ENCODE assay signal across 9 mouse cellular contexts in genomic region chr19:14635213-14635928, GRCm38 (mm10). TPM values are rescaled to one million over a fixed set of nuclear protein-coding genes. Genes with fewer than 3 reads are reported as not detected.
A peak's percentile ranks its signal among the peaks of the same experiment; 100 is the strongest.
DNase-seq lines count a peak whose midpoint lies in the region; ATAC-seq and TF ChIP-seq lines count a peak whose summit lies in the region.
"Had no signal": no experiment of that assay in that cellular context is flagged by ENCODE, and none has a peak within 500 bp of the region (broad histone marks: within the 10 kb centered on the region; RNA-seq: fewer than 3 reads in every experiment).

No protein-coding gene starts in this region.

- H3K27ac ChIP-seq in heart, embryonic 10.5 days = no peak overlapping the region
- peak overlapping the region; percentile 86 for H3K27ac ChIP-seq in ES-Bruce4 (ENCODE audit: insufficient read depth, low read length)
- no peak overlapping the region for H3K27ac ChIP-seq in embryonic facial prominence, embryonic 13.5 days
- peak overlapping the region; percentile 50; the same call in 1 of the 2 replicates for H3K27ac ChIP-seq in limb, embryonic 10.5 days
- H3K27ac ChIP-seq in forebrain, embryonic 15.5 days (replicated peaks) = no peak overlapping the region
- no peak overlapping the region for H3K27ac ChIP-seq in forebrain, embryonic 13.5 days
- H3K27ac ChIP-seq: limb, embryonic 15.5 days had no signal

- no peaks in the 10 kb centered on the region for H3K9me3 ChIP-seq in heart, embryonic 10.5 days
- H3K9me3 ChIP-seq in ES-Bruce4 (replicated peaks; ENCODE audit: control insufficient read depth, insufficient read depth, low read length, poor library complexity, severe bottlenecking) = peaks cover 12% of the 10 kb centered on the region
- H3K9me3 ChIP-seq in embryonic facial prominence, embryonic 13.5 days = no peaks in the 10 kb centered on the region
- H3K9me3 ChIP-seq in limb, embryonic 10.5 days (replicated peaks) = no peaks in the 10 kb centered on the region
- no peaks in the 10 kb centered on the region for H3K9me3 ChIP-seq in forebrain, embryonic 15.5 days
- H3K9me3 ChIP-seq in forebrain, embryonic 13.5 days (replicated peaks) = 0 out of 2 replicates have a peak, but pooled peaks cover 5% of the 10 kb centered on the region
- H3K9me3 ChIP-seq: limb, embryonic 15.5 days had no signal

- no peak for TF ChIP-seq POLR2A in ES-Bruce4 (IDR thresholded peaks at IDR 0.05; ENCODE audit: insufficient read depth, low read length)

- TF ChIP-seq EP300 in ES-Bruce4 (IDR thresholded peaks at IDR 0.05; ENCODE audit: insufficient read depth, low read depth, low read length) = peak; percentile 94

- H3K36me3 ChIP-seq in heart, embryonic 10.5 days = no peaks in the 10 kb centered on the region
- no peaks in the 10 kb centered on the region for H3K36me3 ChIP-seq in ES-Bruce4 (ENCODE audit: control insufficient read depth, insufficient read depth, low read length, poor library complexity, severe bottlenecking)
- no peaks in the 10 kb centered on the region for H3K36me3 ChIP-seq in embryonic facial prominence, embryonic 13.5 days
- no peaks in the 10 kb centered on the region for H3K36me3 ChIP-seq in limb, embryonic 10.5 days
- no peaks in the 10 kb centered on the region for H3K36me3 ChIP-seq in forebrain, embryonic 15.5 days
- no peaks in the 10 kb centered on the region for H3K36me3 ChIP-seq in forebrain, embryonic 13.5 days (ENCODE audit: poor library complexity, severe bottlenecking)
- H3K36me3 ChIP-seq: limb, embryonic 15.5 days had no signal

- 33% methylated on average over 10 of the region's 10 CpGs for WGBS in heart, embryonic 10.5 days
- WGBS in embryonic facial prominence, embryonic 13.5 days = 30% methylated on average over 10 of the region's 10 CpGs
- WGBS in limb, embryonic 10.5 days = 27% methylated on average over 10 of the region's 10 CpGs
- 47% methylated on average over 10 of the region's 10 CpGs for WGBS in forebrain, embryonic 15.5 days
- WGBS in forebrain, embryonic 13.5 days = 42% methylated on average over 10 of the region's 10 CpGs

- H3K4me2 ChIP-seq in embryonic facial prominence, embryonic 13.5 days = peak overlapping the region; percentile 23; the same call in 1 of the 2 replicates
- no peak overlapping the region for H3K4me2 ChIP-seq in forebrain, embryonic 15.5 days (replicated peaks)
- no peak overlapping the region for H3K4me2 ChIP-seq in forebrain, embryonic 13.5 days
- H3K4me2 ChIP-seq: limb, embryonic 15.5 days had no signal

- H3K4me3 ChIP-seq in heart, embryonic 10.5 days = no peak overlapping the region
- H3K4me3 ChIP-seq in ES-Bruce4 (ENCODE audit: low read depth, low read length) = no peak overlapping the region
- H3K4me3 ChIP-seq in embryonic facial prominence, embryonic 13.5 days = no peak overlapping the region
- H3K4me3 ChIP-seq in limb, embryonic 10.5 days = no peak overlapping the region
- H3K4me3 ChIP-seq in forebrain, embryonic 15.5 days = no peak overlapping the region
- H3K4me3 ChIP-seq in forebrain, embryonic 13.5 days = no peak overlapping the region
- H3K4me3 ChIP-seq: limb, embryonic 15.5 days had no signal

- no peaks in the 10 kb centered on the region for H3K27me3 ChIP-seq in heart, embryonic 10.5 days (ENCODE audit: insufficient read depth, poor library complexity, severe bottlenecking)
- no peaks in the 10 kb centered on the region for H3K27me3 ChIP-seq in ES-Bruce4 (ENCODE audit: control insufficient read depth, insufficient read depth, low read length, poor library complexity, severe bottlenecking)
- H3K27me3 ChIP-seq in embryonic facial prominence, embryonic 13.5 days = peaks cover 8% of the 10 kb centered on the region; the same call in 1 of the 2 replicates
- 0 out of 2 replicates have a peak, but pooled peaks cover 4% of the 10 kb centered on the region for H3K27me3 ChIP-seq in limb, embryonic 10.5 days (ENCODE audit: low read depth, poor library complexity, severe bottlenecking)
- 0 out of 2 replicates have a peak, but pooled peaks cover 2% of the 10 kb centered on the region for H3K27me3 ChIP-seq in forebrain, embryonic 15.5 days
- no peaks in the 10 kb centered on the region for H3K27me3 ChIP-seq in forebrain, embryonic 13.5 days
- H3K27me3 ChIP-seq: limb, embryonic 15.5 days had no signal

- ATAC-seq in embryonic facial prominence, embryonic 13.5 days (ENCODE audit: insufficient number of reproducible peaks, insufficient read depth, low FRiP score, low TSS enrichment, low read depth) = no peak
- ATAC-seq in forebrain, embryonic 15.5 days (replicated peaks) = no peak
- ATAC-seq in forebrain, embryonic 13.5 days = no peak

- no peak for TF ChIP-seq CTCF in ES-Bruce4 (IDR thresholded peaks at IDR 0.05; ENCODE audit: low read depth, low read length)

- H3K4me1 ChIP-seq in heart, embryonic 10.5 days = peaks cover 9% of the 10 kb centered on the region; the same call in 1 of the 2 replicates
- no peaks in the 10 kb centered on the region for H3K4me1 ChIP-seq in ES-Bruce4 (ENCODE audit: control insufficient read depth, insufficient read depth, low read length)
- H3K4me1 ChIP-seq in embryonic facial prominence, embryonic 13.5 days = peaks cover 13% of the 10 kb centered on the region
- H3K4me1 ChIP-seq in limb, embryonic 10.5 days = peaks cover 17% of the 10 kb centered on the region
- no peaks in the 10 kb centered on the region for H3K4me1 ChIP-seq in forebrain, embryonic 15.5 days
- no peaks in the 10 kb centered on the region for H3K4me1 ChIP-seq in forebrain, embryonic 13.5 days

- no peak overlapping the region for H3K9ac ChIP-seq in ES-Bruce4 (ENCODE audit: low read depth, poor library complexity, severe bottlenecking)
- no peak overlapping the region for H3K9ac ChIP-seq in embryonic facial prominence, embryonic 13.5 days
- H3K9ac ChIP-seq in forebrain, embryonic 15.5 days (replicated peaks) = no peak overlapping the region
- no peak overlapping the region for H3K9ac ChIP-seq in forebrain, embryonic 13.5 days
- H3K9ac ChIP-seq: limb, embryonic 15.5 days had no signal

- DNase-seq in heart, adult 18-20 months = peak; percentile 9 to 27
- DNase-seq in heart, embryonic 10.5 days (ENCODE audit: low spot score) = no peak
- peak; percentile 47 for DNase-seq in limb, embryonic 10.5 days (ENCODE audit: low spot score)
- no peak for DNase-seq in cerebellum, adult 18-20 months

RNA-seq across cellular contexts. Expression of gene Tle4, which starts 37.5 kb away (rescaled TPM):
- total RNA-seq in heart, adult 18-20 months (2021) = 1 to 10 TPM; 8.7 to 9.2 TPM
- polyA plus RNA-seq in heart, embryonic 10.5 days (2016; fragmentation: Nextera tagmentation; extraction: Ambion mirVana) = 7.6 and 10.6 TPM in 2 replicates
- polyA plus RNA-seq in ES-Bruce4 (2011; ENCODE audit: insufficient read depth, insufficient read length, low read depth, missing spikeins) = 44.2 and 45.5 TPM in 2 replicates
- polyA plus RNA-seq in embryonic facial prominence, embryonic 13.5 days (2015; fragmentation: Nextera tagmentation; extraction: Ambion mirVana) = 15.4 and 19.4 TPM in 2 replicates
- 15.5 and 16.7 TPM in 2 replicates for polyA plus RNA-seq in limb, embryonic 10.5 days (2016; fragmentation: Nextera tagmentation; extraction: Ambion mirVana)
- polyA plus RNA-seq in forebrain, embryonic 15.5 days (2015; fragmentation: Nextera tagmentation; extraction: Ambion mirVana) = 34.9 and 37.5 TPM in 2 replicates
- polyA plus RNA-seq in forebrain, embryonic 13.5 days (2015; fragmentation: Nextera tagmentation; extraction: Ambion mirVana) = 26.9 and 30.5 TPM in 2 replicates

Comparison
In these comparisons a context has a peak if more than half of its experiments do, and no peak if none do; other contexts are left out.
1. DNase-seq: peak in heart, adult 18-20 months (2 of 2) and limb, embryonic 10.5 days (single experiment); none in heart, embryonic 10.5 days (single experiment) and cerebellum, adult 18-20 months (0 of 2).
2. H3K27ac ChIP-seq: peak in ES-Bruce4 (single experiment) and limb, embryonic 10.5 days (single experiment); none in heart, embryonic 10.5 days (single experiment), embryonic facial prominence, embryonic 13.5 days (single experiment), forebrain, embryonic 15.5 days (single experiment) and forebrain, embryonic 13.5 days (single experiment).